Mouse (Mus musculus) MEL (cell line): Measurements from ENCODE around the gene Lhx5. TPM values are rescaled to one million over a fixed set of nuclear protein-coding genes. Genes with fewer than 3 reads are reported as not detected.

Source experiments
- DNase-seq: peaks from one replicate; pipeline ENCODE4 v3.0.0; 2011; ENCODE audit warnings: low read depth, low spot score
- H3K27ac ChIP-seq: 2 replicates; pipeline ENCODE4 v1.5.1; 2012; ENCODE audit warnings: low read depth, mild to moderate bottlenecking, control low read depth, low read length, moderate library complexity; ENCODE audit not compliant: control insufficient read depth
- H3K27me3 ChIP-seq, 2 experiments: fragments of 150-350 bp in 1 of 2; sonication (generic) in 1 of 2; 2 replicates each; pipeline ENCODE4 v1.6.1; 2012; ENCODE audit warnings: low read length in 2 of 2, mild to moderate bottlenecking in 2 of 2, improper control_type of control experiment in 1 of 2, moderate library complexity in 1 of 2; ENCODE audit not compliant: insufficient read depth in 2 of 2, control insufficient read depth in 1 of 2
- H3K36me3 ChIP-seq, 2 experiments: 2 replicates each; pipeline ENCODE4 v1.6.1; 2012 to 2014; ENCODE audit warnings: low read length in 2 of 2, improper control_type of control experiment in 1 of 2, inconsistent platforms in 1 of 2, mild to moderate bottlenecking in 1 of 2; ENCODE audit not compliant: insufficient read depth in 2 of 2, control insufficient read depth in 1 of 2
- H3K4me1 ChIP-seq, 2 experiments: fragments of 150-350 bp in 1 of 2; sonication (generic) in 1 of 2; 2 replicates each; pipeline ENCODE4 v1.6.1; 2012; ENCODE audit warnings: low read length in 2 of 2, improper control_type of control experiment in 1 of 2, mild to moderate bottlenecking in 1 of 2; ENCODE audit not compliant: insufficient read depth in 2 of 2, control insufficient read depth in 1 of 2
- H3K4me3 ChIP-seq, 2 experiments: fragments of 150-350 bp in 1 of 2; sonication (generic) in 1 of 2; 2 replicates each; pipeline ENCODE4 v1.5.1; 2012; ENCODE audit warnings: low read depth in 2 of 2, low read length in 2 of 2, mild to moderate bottlenecking in 2 of 2, moderate library complexity in 2 of 2, control low read depth in 1 of 2, improper control_type of control experiment in 1 of 2; ENCODE audit not compliant: control insufficient read depth in 1 of 2, insufficient read depth in 1 of 2
- H3K79me2 ChIP-seq: 2 replicates; pipeline ENCODE4 v1.6.1; 2012; ENCODE audit warnings: mild to moderate bottlenecking, low read length, moderate library complexity; ENCODE audit not compliant: control insufficient read depth, poor library complexity, insufficient read depth
- H3K9ac ChIP-seq: 2 replicates; pipeline ENCODE4 v1.6.1; 2012; ENCODE audit warnings: low read depth, mild to moderate bottlenecking, control low read depth, low read length, moderate library complexity; ENCODE audit not compliant: control insufficient read depth, poor library complexity, severe bottlenecking
- H3K9me3 ChIP-seq: fragments of 150-350 bp; sonication (generic); replicated peaks from 2 replicates; pipeline ENCODE4 v1.6.1; 2012; ENCODE audit warnings: mild to moderate bottlenecking, low read length, improper control_type of control experiment, moderate library complexity; ENCODE audit not compliant: insufficient read depth
- ELF1 ChIP-seq: IDR thresholded peaks from 2 replicates; pipeline ENCODE4 v1.6.1; 2014; ENCODE audit warnings: low read depth, mild to moderate bottlenecking, inconsistent platforms, low read length, improper control_type of control experiment, moderate library complexity
- HCFC1 ChIP-seq: IDR thresholded peaks from 2 replicates; pipeline ENCODE4 v1.6.1; 2012; ENCODE audit warnings: low read depth, mild to moderate bottlenecking, inconsistent platforms, low read length, improper control_type of control experiment, moderate library complexity
- KAT2A ChIP-seq: conservative IDR thresholded peaks from 2 replicates; pipeline ENCODE4 v1.6.1; 2012; ENCODE audit warnings: low read depth, low read length, improper control_type of control experiment, inconsistent platforms
- MAFK ChIP-seq: IDR thresholded peaks from 2 replicates; pipeline ENCODE4 v1.6.1; 2011; ENCODE audit warnings: low read depth, mild to moderate bottlenecking, low read length, improper control_type of control experiment, borderline replicate concordance
- MAZ ChIP-seq: IDR thresholded peaks from 2 replicates; pipeline ENCODE4 v1.6.1; 2012; ENCODE audit warnings: low read depth, mild to moderate bottlenecking, inconsistent platforms, low read length, improper control_type of control experiment
- MXI1 ChIP-seq: IDR thresholded peaks from 2 replicates; pipeline ENCODE4 v1.6.1; 2011; ENCODE audit warnings: mild to moderate bottlenecking, low read depth, low read length, improper control_type of control experiment
- NELFE ChIP-seq: IDR thresholded peaks from 2 replicates; pipeline ENCODE4 v1.6.1; 2011; ENCODE audit warnings: low read depth, low read length, improper control_type of control experiment
- NRF1 ChIP-seq: IDR thresholded peaks from 2 replicates; pipeline ENCODE4 v1.6.1; 2014; ENCODE audit warnings: low read depth, mild to moderate bottlenecking, inconsistent platforms, low read length, improper control_type of control experiment, moderate library complexity; ENCODE audit not compliant: poor library complexity, insufficient read depth, severe bottlenecking
- RCOR1 ChIP-seq: IDR thresholded peaks from 2 replicates; pipeline ENCODE4 v1.6.1; 2012; ENCODE audit warnings: low read depth, mild to moderate bottlenecking, inconsistent platforms, low read length, improper control_type of control experiment
- TBP ChIP-seq: IDR thresholded peaks from 2 replicates; pipeline ENCODE4 v1.8.0; 2011; ENCODE audit warnings: low read depth, low read length, improper control_type of control experiment
- USF1 ChIP-seq: IDR thresholded peaks from 2 replicates; pipeline ENCODE4 v1.6.1; 2014; ENCODE audit warnings: low read depth, mild to moderate bottlenecking, inconsistent platforms, low read length, improper control_type of control experiment, moderate library complexity
- USF2 ChIP-seq, 2 experiments: IDR thresholded peaks; 2 replicates each; pipeline ENCODE4 v1.6.1; 2011 to 2012; ENCODE audit warnings: improper control_type of control experiment in 2 of 2, low read length in 2 of 2, borderline replicate concordance in 1 of 2, inconsistent platforms in 1 of 2, low read depth in 1 of 2, mild to moderate bottlenecking in 1 of 2; ENCODE audit not compliant: insufficient read depth in 1 of 2
- ZC3H11A ChIP-seq: IDR thresholded peaks from 2 replicates; pipeline ENCODE4 v1.6.1; 2012; ENCODE audit warnings: low read depth, mild to moderate bottlenecking, inconsistent platforms, low read length, improper control_type of control experiment
- ZNF384 ChIP-seq: IDR thresholded peaks from 2 replicates; pipeline ENCODE4 v1.6.1; 2012; ENCODE audit warnings: low read depth, mild to moderate bottlenecking, inconsistent platforms, low read length, improper control_type of control experiment
- polyA plus RNA-seq, 2 experiments: library from polyadenylated mRNA; stranded (reverse) in 1 of 2; unstranded in 1 of 2; fragments of >175 nt in 1 of 2; fragments of >200 nt in 1 of 2; gene quantifications; 2 replicates each; pipeline versions ENCODE4 v1.2.1 to v1.2.4; 2012; ENCODE audit warnings: low replicate concordance in 2 of 2, low read depth in 1 of 2; ENCODE audit not compliant: insufficient read length in 2 of 2, insufficient read depth in 1 of 2, missing spikeins in 1 of 2
- total RNA-seq: library from RNA; depleted of rRNA; stranded (reverse); fragments of 300-350 nt; gene quantifications from 2 replicates; pipeline ENCODE4 v1.2.3, GENCODE M21; 2012

The Lhx5 gene
- total and polyA plus RNA-seq, 3 experiments: not detected

- TF ChIP-seq NRF1 (no peak), MAFK (no peak)
These were observed 34.4 kb downstream of the Lhx5 start (continued) for GRCm38 (mm10) chr5:120465860-120466259.

- H3K4me3 ChIP-seq: peak overlapping the region; percentile 40 to 42
- H3K9me3 ChIP-seq: no peaks in the 10 kb centered on the region
- H3K27ac ChIP-seq: no peak overlapping the region
- peak overlapping the region; percentile 25 for H3K9ac ChIP-seq
- no peak for DNase-seq
- H3K36me3 ChIP-seq: peaks cover 0 to 5% of the 10 kb centered on the region in 2 experiments; a peak in 2 of 4 replicates
- no peak for TF ChIP-seq NELFE
- TF ChIP-seq ZNF384: 0 out of 2 replicates have a peak, but pooled peaks have one; percentile 11
- TF ChIP-seq ELF1: 0 out of 2 replicates have a peak, but pooled peaks have one; percentile 19
- no peaks in the 10 kb centered on the region for H3K27me3 ChIP-seq
- H3K4me1 ChIP-seq: peaks cover 4 to 14% of the 10 kb centered on the region in 2 experiments
- no peaks in the 10 kb centered on the region for H3K79me2 ChIP-seq
These were observed 35.5 kb downstream of the Lhx5 start for GRCm38 (mm10) chr5:120467026-120467425.

- no peak for DNase-seq
- H3K9ac ChIP-seq: no peak overlapping the region
- TF ChIP-seq USF2 (IDR thresholded peaks at IDR 0.05; ENCODE audit: borderline replicate concordance in 1 of 2, insufficient read depth in 1 of 2, low read depth in 1 of 2, low read length in 2 of 2) (no peak), HCFC1 (no peak), KAT2A (no peak), ZC3H11A (no peak), MAZ (no peak), RCOR1 (no peak), MXI1 (no peak), TBP (no peak), USF1 (no peak), ZNF384 (no peak)
- H3K9me3 ChIP-seq: no peaks in the 10 kb centered on the region
- H3K27ac ChIP-seq: no peak overlapping the region
- peaks cover 0 to 5% of the 10 kb centered on the region in 2 experiments; a peak in 2 of 4 replicates for H3K36me3 ChIP-seq
- H3K27me3 ChIP-seq: no peaks in the 10 kb centered on the region
- no peak overlapping the region for H3K4me3 ChIP-seq
- no peaks in the 10 kb centered on the region for H3K79me2 ChIP-seq
- H3K4me1 ChIP-seq: peaks cover 7 to 14% of the 10 kb centered on the region in 2 experiments
These were observed 36.8 kb downstream of the Lhx5 start for GRCm38 (mm10) chr5:120468336-120468735.
